Mouse (Mus musculus) hindbrain, postnatal 0 days (tissue): ENCODE measurements around the gene Adamtsl1. TPM values are rescaled to one million over a fixed set of nuclear protein-coding genes. Genes with fewer than 3 reads are reported as not detected.

Source experiments
- ATAC-seq: fragments of 200-750 bp; cut with Nextera tagmentation; 2 replicates; pipeline ENCODE4 v1.8.0; 2017; ENCODE audit warnings: mild to moderate bottlenecking, moderate TSS enrichment, moderate library complexity
- DNase-seq: peaks from one replicate; pipeline ENCODE4 v3.0.0-alpha.2; 2015; ENCODE audit warnings: low spot score
- H3K27ac ChIP-seq: fragments of 300-500 bp; sonication (generic); 2 replicates; pipeline ENCODE4 v1.5.1; 2014; ENCODE audit warnings: mild to moderate bottlenecking
- H3K27me3 ChIP-seq: fragments of 300-500 bp; sonication (generic); 2 replicates; pipeline ENCODE4 v1.6.1; 2014; ENCODE audit warnings: low read length, mixed read lengths; ENCODE audit not compliant: insufficient read depth
- H3K36me3 ChIP-seq: fragments of 300-500 bp; sonication (generic); 2 replicates; pipeline ENCODE4 v1.6.1; 2014; ENCODE audit warnings: low read length, mixed read lengths; ENCODE audit not compliant: insufficient read depth
- H3K4me1 ChIP-seq: fragments of 300-500 bp; sonication (generic); 2 replicates; pipeline ENCODE4 v1.6.1; 2014; ENCODE audit warnings: antibody characterized with exemption, low read length, mixed read lengths; ENCODE audit not compliant: insufficient read depth
- H3K4me2 ChIP-seq: fragments of 300-500 bp; sonication (generic); 2 replicates; pipeline ENCODE4 v1.6.1; 2014; ENCODE audit warnings: low read depth, mild to moderate bottlenecking, low read length, moderate library complexity, mixed read lengths
- H3K4me3 ChIP-seq: fragments of 300-500 bp; sonication (generic); 2 replicates; pipeline ENCODE4 v1.5.1; 2014; ENCODE audit warnings: low read length
- H3K9ac ChIP-seq: fragments of 300-500 bp; sonication (generic); replicated peaks from 2 replicates; pipeline ENCODE4 v1.6.1; 2014; ENCODE audit warnings: mild to moderate bottlenecking, low read length, moderate library complexity, mixed read lengths
- H3K9me3 ChIP-seq: fragments of 300-500 bp; sonication (generic); 2 replicates; pipeline ENCODE4 v1.6.1; 2016; ENCODE audit warnings: low read length, mixed read lengths
- CTCF ChIP-seq: IDR thresholded peaks from 2 replicates; pipeline ENCODE4 v1.5.1; 2016; ENCODE audit warnings: antibody characterized with exemption, control low read depth, low read depth
- WGBS: fragments of 180-500 bp; shearing (Covaris S2); extraction: QIAGEN DNeasy Blood & Tissue Kit; methylation state at CpG from one replicate; pipeline ENCODE4 v1.1.7; 2014; 5-methylcytosine and 5-hydroxymethylcytosine counted together
- polyA plus RNA-seq: library from polyadenylated mRNA; unstranded; fragments of >200 nt; fragmentation: Nextera tagmentation; extraction: Ambion mirVana; gene quantifications from 2 replicates; pipeline ENCODE4 v1.2.1, GENCODE M21; 2015
- total RNA-seq: library from RNA; depleted of rRNA; stranded (reverse); fragments of >200 nt; gene quantifications from 2 replicates; pipeline ENCODE4 v1.2.3, GENCODE M21; 2014

Gene Adamtsl1
- total and polyA plus RNA-seq, 2 experiments from 2014 or later, result 8.0 to 13.4 TPM

GRCm38 (mm10) chr4:86203288-86203687 is 689.3 kb downstream of the Adamtsl1 start:
- no peak overlapping the region for H3K4me2 ChIP-seq
- WGBS, result 81% methylated on average over 2 of the region's 2 CpGs
- no peak for DNase-seq

GRCm38 (mm10) chr4:86224875-86225274 is 710.9 kb downstream of the Adamtsl1 start:
- H3K4me2 ChIP-seq, result no peak overlapping the region
- H3K4me3 ChIP-seq, result no peak overlapping the region
- H3K27me3 ChIP-seq, result no peaks in the 10 kb centered on the region
- H3K9me3 ChIP-seq, result no peaks in the 10 kb centered on the region
- no peaks in the 10 kb centered on the region for H3K4me1 ChIP-seq
- DNase-seq (no peak), ATAC-seq (no peak)
- no peak overlapping the region for H3K27ac ChIP-seq
- H3K36me3 ChIP-seq, result no peaks in the 10 kb centered on the region
- no peak for TF ChIP-seq CTCF
- no peak overlapping the region for H3K9ac ChIP-seq
- WGBS, result 92% methylated on average over 5 of the region's 5 CpGs

More at GRCm38 (mm10) chr4:86203288-86203687, 689.3 kb downstream of the Adamtsl1 start:
- H3K4me3 ChIP-seq, result no peak overlapping the region
- H3K27me3 ChIP-seq, result no peaks in the 10 kb centered on the region
- no peak overlapping the region for H3K27ac ChIP-seq
- no peaks in the 10 kb centered on the region for H3K36me3 ChIP-seq
- TF ChIP-seq CTCF, result no peak
- no peak for ATAC-seq
- H3K9me3 ChIP-seq, result no peaks in the 10 kb centered on the region
- no peaks in the 10 kb centered on the region for H3K4me1 ChIP-seq
- no peak overlapping the region for H3K9ac ChIP-seq

- no peaks in the 10 kb centered on the region for H3K4me1 ChIP-seq
- H3K9ac ChIP-seq, result no peak overlapping the region
- ATAC-seq (no peak), DNase-seq (no peak)
- H3K27ac ChIP-seq, result no peak overlapping the region
- H3K4me3 ChIP-seq, result no peak overlapping the region
- WGBS, result 85% methylated on average over 1 of the region's 1 CpGs
- no peak overlapping the region for H3K4me2 ChIP-seq
- TF ChIP-seq CTCF, result no peak
- no peaks in the 10 kb centered on the region for H3K27me3 ChIP-seq
- H3K36me3 ChIP-seq, result no peaks in the 10 kb centered on the region
- H3K9me3 ChIP-seq, result no peaks in the 10 kb centered on the region
Observed at GRCm38 (mm10) chr4:86227096-86227495, 713.1 kb downstream of the Adamtsl1 start.

GRCm38 (mm10) chr4:86233197-86233596 is 719.2 kb downstream of the Adamtsl1 start:
- no peak overlapping the region for H3K27ac ChIP-seq
- no peak for TF ChIP-seq CTCF
- no peaks in the 10 kb centered on the region for H3K4me1 ChIP-seq
- H3K4me2 ChIP-seq, result no peak overlapping the region
- ATAC-seq (no peak), DNase-seq (no peak)
- no peaks in the 10 kb centered on the region for H3K9me3 ChIP-seq
- no peak overlapping the region for H3K4me3 ChIP-seq
- H3K27me3 ChIP-seq, result no peaks in the 10 kb centered on the region
- no peak overlapping the region for H3K9ac ChIP-seq
- 88% methylated on average over 3 of the region's 3 CpGs for WGBS
- no peaks in the 10 kb centered on the region for H3K36me3 ChIP-seq

- no peak overlapping the region for H3K4me3 ChIP-seq
- H3K9ac ChIP-seq, result no peak overlapping the region
- DNase-seq, result no peak
- no peaks in the 10 kb centered on the region for H3K9me3 ChIP-seq
- peak; percentile 3; the same call in 1 of the 2 replicates for TF ChIP-seq CTCF
- H3K27ac ChIP-seq, result no peak overlapping the region
- no peaks in the 10 kb centered on the region for H3K4me1 ChIP-seq
- WGBS, result 15% methylated on average over 2 of the region's 2 CpGs
- H3K4me2 ChIP-seq, result no peak overlapping the region
- ATAC-seq, result no peak
- H3K36me3 ChIP-seq, result no peaks in the 10 kb centered on the region
- H3K27me3 ChIP-seq, result no peaks in the 10 kb centered on the region
Observed at GRCm38 (mm10) chr4:86241854-86242424, 728.0 kb downstream of the Adamtsl1 start.

GRCm38 (mm10) chr4:86270085-86270484 is 756.1 kb downstream of the Adamtsl1 start:
- no peaks in the 10 kb centered on the region for H3K9me3 ChIP-seq
- H3K4me1 ChIP-seq, result no peaks in the 10 kb centered on the region
- no peaks in the 10 kb centered on the region for H3K36me3 ChIP-seq
- 37% methylated on average over 2 of the region's 2 CpGs for WGBS
- no peak overlapping the region for H3K4me2 ChIP-seq
- no peaks in the 10 kb centered on the region for H3K27me3 ChIP-seq
- no peak for TF ChIP-seq CTCF
- H3K9ac ChIP-seq, result no peak overlapping the region
- ATAC-seq (peak; percentile 43; the same call in 1 of the 2 replicates), DNase-seq (no peak)
- H3K27ac ChIP-seq, result no peak overlapping the region
- H3K4me3 ChIP-seq, result no peak overlapping the region

- no peak for ATAC-seq
- Histone ChIP-seq H3K4me3 (no peak overlapping the region), H3K27ac (no peak overlapping the region), H3K9ac (no peak overlapping the region), H3K4me2 (no peak overlapping the region), H3K4me1 (no peaks in the 10 kb centered on the region), H3K36me3 (no peaks in the 10 kb centered on the region), H3K27me3 (no peaks in the 10 kb centered on the region), H3K9me3 (no peaks in the 10 kb centered on the region)
- 70% methylated on average over 6 of the region's 6 CpGs for WGBS
- no peak for TF ChIP-seq CTCF
- DNase-seq, result no peak
Observed at GRCm38 (mm10) chr4:86273703-86274355, 759.9 kb downstream of the Adamtsl1 start.
